Mouse (Mus musculus) kidney, adult 2 months (tissue): ENCODE data around the gene Exoc5. TPM values are rescaled to one million over a fixed set of nuclear protein-coding genes. Genes with fewer than 3 reads are reported as not detected.

Experiments used
- DNase-seq: peaks from one replicate; pipeline ENCODE4 v3.0.0; 2021
- H3K27ac ChIP-seq: fragments of 200-500 bp; 2 replicates; pipeline ENCODE4 v1.5.1; 2012; ENCODE audit warnings: low read depth, low read length, control low read depth, inconsistent platforms; ENCODE audit not compliant: insufficient read depth
- H3K27me3 ChIP-seq: fragments of 200-500 bp; replicated peaks from 2 replicates; pipeline ENCODE4 v1.6.1; 2012; ENCODE audit warnings: mild to moderate bottlenecking, moderate library complexity, low read length, inconsistent platforms; ENCODE audit not compliant: control insufficient read depth, insufficient read depth
- H3K36me3 ChIP-seq: fragments of 200-500 bp; 2 replicates; pipeline ENCODE4 v1.6.1; 2012; ENCODE audit warnings: mild to moderate bottlenecking, moderate library complexity, low read length, inconsistent platforms; ENCODE audit not compliant: control insufficient read depth, insufficient read depth
- H3K4me1 ChIP-seq: fragments of 200-500 bp; 2 replicates; pipeline ENCODE4 v1.6.1; 2011; ENCODE audit warnings: low read length; ENCODE audit not compliant: control insufficient read depth, insufficient read depth
- H3K4me3 ChIP-seq: fragments of 200-500 bp; 2 replicates; pipeline ENCODE4 v1.5.1; 2011; ENCODE audit warnings: mild to moderate bottlenecking, low read depth, low read length, control low read depth; ENCODE audit not compliant: insufficient read depth
- CTCF ChIP-seq: fragments of 200-500 bp; conservative IDR thresholded peaks from 2 replicates; pipeline ENCODE4 v1.5.1; 2011; ENCODE audit warnings: low read depth, mild to moderate bottlenecking, control low read depth, low read length, moderate library complexity, mixed read lengths; ENCODE audit not compliant: insufficient read depth, insufficient read length
- POLR2A ChIP-seq: fragments of 200-500 bp; IDR thresholded peaks from one replicate; pipeline ENCODE4 v1.6.1; 2011; ENCODE audit warnings: low read depth, low read length, control low read depth
- WGBS: fragments of 180-500 bp; shearing (Covaris S2); methylation state at CpG from one replicate; pipeline ENCODE4 v1.1.7; 2018; 5-methylcytosine and 5-hydroxymethylcytosine counted together
- polyA plus RNA-seq: library from polyadenylated mRNA; depleted of rRNA; stranded (reverse); fragments of >200 nt; gene quantifications from 2 replicates; pipeline ENCODE4 v1.2.3, GENCODE M21; 2012

The Exoc5 gene
- polyA plus RNA-seq, 1 experiment = 6.4 TPM

GRCm38 (mm10) chr14:49045610-49046009 is 20.8 kb downstream of the Exoc5 start:
- no peak for TF ChIP-seq POLR2A
- no peak for TF ChIP-seq CTCF

GRCm38 (mm10) chr14:49028991-49029390 is 37.5 kb downstream of the Exoc5 start:
- H3K36me3 ChIP-seq = peaks cover 1% of the 10 kb centered on the region; the same call in 1 of the 2 replicates
- no peak overlapping the region for H3K27ac ChIP-seq
- TF ChIP-seq POLR2A = no peak
- TF ChIP-seq CTCF = no peak
- no peak overlapping the region for H3K4me3 ChIP-seq
- 93% methylated on average over 5 of the region's 5 CpGs for WGBS
- no peaks in the 10 kb centered on the region for H3K27me3 ChIP-seq
- no peak for DNase-seq
- H3K4me1 ChIP-seq = no peaks in the 10 kb centered on the region

More at GRCm38 (mm10) chr14:49045610-49046009, 20.8 kb downstream of the Exoc5 start:
- H3K36me3 ChIP-seq = no peaks in the 10 kb centered on the region; the same call in 1 of the 2 replicates
- H3K27ac ChIP-seq = no peak overlapping the region
- H3K4me1 ChIP-seq = no peaks in the 10 kb centered on the region
- DNase-seq = no peak
- H3K4me3 ChIP-seq = no peak overlapping the region
- no peaks in the 10 kb centered on the region for H3K27me3 ChIP-seq
- 95% methylated on average over 4 of the region's 4 CpGs for WGBS

GRCm38 (mm10) chr14:49027779-49028368 is 38.6 kb downstream of the Exoc5 start:
- Histone ChIP-seq H3K27ac (no peak overlapping the region), H3K36me3 (0 out of 2 replicates have a peak, but pooled peaks cover 1% of the 10 kb centered on the region), H3K4me3 (no peak overlapping the region), H3K27me3 (no peaks in the 10 kb centered on the region), H3K4me1 (no peaks in the 10 kb centered on the region)
- DNase-seq = no peak
- TF ChIP-seq CTCF = no peak
- no peak for TF ChIP-seq POLR2A
- 82% methylated on average over 3 of the region's 3 CpGs for whole genome bisulfite sequencing

GRCm38 (mm10) chr14:49027040-49027778 is 39.2 kb downstream of the Exoc5 start:
- H3K27me3 ChIP-seq = no peaks in the 10 kb centered on the region
- DNase-seq = peak; percentile 17
- no peaks in the 10 kb centered on the region for H3K36me3 ChIP-seq
- H3K27ac ChIP-seq = no peak overlapping the region
- H3K4me1 ChIP-seq = no peaks in the 10 kb centered on the region
- TF ChIP-seq POLR2A = no peak
- TF ChIP-seq CTCF = no peak
- WGBS = 71% methylated on average over 6 of the region's 6 CpGs
- H3K4me3 ChIP-seq = no peak overlapping the region

- DNase-seq = no peak
- no peaks in the 10 kb centered on the region; the same call in 1 of the 2 replicates for H3K36me3 ChIP-seq
- no peaks in the 10 kb centered on the region for H3K4me1 ChIP-seq
- no peak overlapping the region for H3K4me3 ChIP-seq
- no peaks in the 10 kb centered on the region for H3K27me3 ChIP-seq
- H3K27ac ChIP-seq = no peak overlapping the region
- TF ChIP-seq CTCF (no peak), POLR2A (no peak)
- WGBS = 90% methylated on average over 5 of the region's 5 CpGs
Measured at GRCm38 (mm10) chr14:49019765-49020164, 46.7 kb downstream of the Exoc5 start.

GRCm38 (mm10) chr14:49008399-49009189 is 57.9 kb downstream of the Exoc5 start:
- Histone ChIP-seq H3K27me3 (no peaks in the 10 kb centered on the region), H3K4me1 (no peaks in the 10 kb centered on the region), H3K36me3 (no peaks in the 10 kb centered on the region), H3K27ac (no peak overlapping the region), H3K4me3 (no peak overlapping the region)
- TF ChIP-seq CTCF (no peak), POLR2A (no peak)
- WGBS = 92% methylated on average over 2 of the region's 2 CpGs
- no peak for DNase-seq
